Mouse (Mus musculus) left cerebral cortex, adult 18-20 months (tissue): ENCODE results near the gene Rgcc. TPM values are rescaled to one million over a fixed set of nuclear protein-coding genes. Genes with fewer than 3 reads are reported as not detected.

Experiments
- DNase-seq, 2 experiments: peaks; one replicate each; pipeline ENCODE4 v3.0.0; 2021 to 2022; ENCODE audit warnings: low spot score in 2 of 2, mixed read lengths in 1 of 2
- long read RNA-seq, 2 experiments: library from polyadenylated mRNA; stranded (forward); transcript quantifications; one replicate each; pipeline ENCODE4 v2.0.0; 2021
- total RNA-seq, 2 experiments: library from RNA; stranded (reverse); gene quantifications; 2 replicates each; pipeline ENCODE4 v1.2.3; 2021

The Rgcc gene
- 10 to 100 TPM; 29.7 to 33.7 TPM for total RNA-seq
- long read RNA-seq, experiment 1, transcript Rgcc-201 (5 exons, 918 nt), result major isoform, 118 of 128 reads
- long read RNA-seq, experiment 1, partial matches to known transcripts, result 7 of 128 reads
- long read RNA-seq, experiment 1, other reads (novel, unspliced or antisense), result 3 of 128 reads
- long read RNA-seq, experiment 2, transcript Rgcc-201 (5 exons, 918 nt), result major isoform, 74 of 83 reads
- long read RNA-seq, experiment 2, partial matches to known transcripts, result 7 of 83 reads
- long read RNA-seq, experiment 2, other reads (novel, unspliced or antisense), result 2 of 83 reads

- DNase-seq, result peak; percentile 90 to 93
These were observed at the start of gene Rgcc for GRCm38 (mm10) chr14:79301466-79301875. TSS of gene Rgcc (minus strand) at chr14:79301645.

- DNase-seq, result no peak
These were observed 44.9 kb upstream of the Rgcc start for GRCm38 (mm10) chr14:79346384-79346783.

- no peak for DNase-seq
These were observed 34.2 kb upstream of the Rgcc start for GRCm38 (mm10) chr14:79335613-79336012.

- DNase-seq, result no peak
These were observed 30.5 kb upstream of the Rgcc start for GRCm38 (mm10) chr14:79331936-79332335.

- DNase-seq, result no peak
These were observed 29.6 kb upstream of the Rgcc start for GRCm38 (mm10) chr14:79330944-79331561.

GRCm38 (mm10) chr14:79327033-79327432, 25.6 kb upstream of the Rgcc start:
- DNase-seq, result no peak

- DNase-seq, result no peak
These were observed 22.8 kb upstream of the Rgcc start for GRCm38 (mm10) chr14:79324112-79324840.

GRCm38 (mm10) chr14:79321881-79322280, 20.4 kb upstream of the Rgcc start:
- no peak for DNase-seq

- no peak for DNase-seq
These were observed 19.7 kb upstream of the Rgcc start for GRCm38 (mm10) chr14:79321152-79321551.

- no peak for DNase-seq
These were observed 16.2 kb upstream of the Rgcc start for GRCm38 (mm10) chr14:79317602-79318001.

GRCm38 (mm10) chr14:79315877-79316276, 14.4 kb upstream of the Rgcc start:
- DNase-seq, result no peak

- DNase-seq, result no peak
These were observed 13.0 kb upstream of the Rgcc start for GRCm38 (mm10) chr14:79314245-79315010.

- DNase-seq, result no peak
These were observed 12.2 kb upstream of the Rgcc start for GRCm38 (mm10) chr14:79313439-79314175.

GRCm38 (mm10) chr14:79312719-79313118, 11.3 kb upstream of the Rgcc start:
- no peak for DNase-seq

GRCm38 (mm10) chr14:79311918-79312454, 10.5 kb upstream of the Rgcc start:
- DNase-seq, result no peak

GRCm38 (mm10) chr14:79309115-79309514, 7.7 kb upstream of the Rgcc start:
- DNase-seq, result no peak

- no peak for DNase-seq
These were observed 6.9 kb upstream of the Rgcc start for GRCm38 (mm10) chr14:79308364-79308763.

- no peak for DNase-seq
These were observed 6.5 kb upstream of the Rgcc start for GRCm38 (mm10) chr14:79307908-79308307.

GRCm38 (mm10) chr14:79307138-79307537, 5.7 kb upstream of the Rgcc start:
- DNase-seq, result no peak

- no peak for DNase-seq
These were observed 3.5 kb upstream of the Rgcc start for GRCm38 (mm10) chr14:79304873-79305464.
